Mouse (Mus musculus): ENCODE data around the gene Nebl. TPM values are rescaled to one million over a fixed set of nuclear protein-coding genes. Genes with fewer than 3 reads are reported as not detected.
A peak's percentile ranks its signal among the peaks of the same experiment; 100 is the strongest.

Gene Nebl
- polyA plus RNA-seq, 1 experiment from 2014 or later: 4.4 TPM

DNA sequence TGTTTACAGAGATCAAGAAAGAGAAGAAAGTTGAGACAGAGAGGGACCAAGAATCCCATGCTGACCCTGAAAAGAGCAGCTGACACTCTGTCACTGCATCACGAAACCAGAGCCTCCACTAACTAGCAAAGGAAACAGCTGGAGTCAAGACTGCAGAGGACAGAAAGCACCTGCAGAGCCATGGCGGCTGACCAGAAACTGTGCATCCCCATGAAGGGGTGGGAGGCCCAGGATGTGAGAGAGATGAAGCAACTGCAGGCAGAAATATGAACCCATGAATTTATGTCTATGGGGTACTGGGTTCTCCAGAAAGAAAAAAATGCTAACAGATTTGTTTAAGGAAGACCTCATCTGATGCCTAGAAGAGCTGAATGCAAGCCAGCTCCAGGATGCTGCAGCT lies 133.3 kb downstream of the Nebl start:
- WGBS: 29% methylated on average over 2 of the region's 2 CpGs
- Histone ChIP-seq H3K27me3 (replicated peaks) (no peaks in the 10 kb centered on the region), H3K27ac (no peak overlapping the region), H3K4me2 (no peak overlapping the region), H3K4me3 (replicated peaks) (no peak overlapping the region), H3K9me3 (no peaks in the 10 kb centered on the region), H3K36me3 (no peaks in the 10 kb centered on the region), H3K9ac (no peak overlapping the region), H3K4me1 (no peaks in the 10 kb centered on the region)
- no peak for ATAC-seq (ENCODE audit: insufficient read depth, low FRiP score, low read depth)

- Histone ChIP-seq H3K27ac (no peak overlapping the region), H3K9ac (no peak overlapping the region), H3K27me3 (replicated peaks) (no peaks in the 10 kb centered on the region), H3K4me3 (replicated peaks) (no peak overlapping the region), H3K9me3 (no peaks in the 10 kb centered on the region), H3K36me3 (no peaks in the 10 kb centered on the region), H3K4me1 (no peaks in the 10 kb centered on the region), H3K4me2 (no peak overlapping the region)
- WGBS: 78% methylated on average over 3 of the region's 3 CpGs
- ATAC-seq (ENCODE audit: insufficient read depth, low FRiP score, low read depth): no peak
Observed at GRCm38 (mm10) chr2:17589669-17590068, 141.6 kb downstream of the Nebl start.

DNA sequence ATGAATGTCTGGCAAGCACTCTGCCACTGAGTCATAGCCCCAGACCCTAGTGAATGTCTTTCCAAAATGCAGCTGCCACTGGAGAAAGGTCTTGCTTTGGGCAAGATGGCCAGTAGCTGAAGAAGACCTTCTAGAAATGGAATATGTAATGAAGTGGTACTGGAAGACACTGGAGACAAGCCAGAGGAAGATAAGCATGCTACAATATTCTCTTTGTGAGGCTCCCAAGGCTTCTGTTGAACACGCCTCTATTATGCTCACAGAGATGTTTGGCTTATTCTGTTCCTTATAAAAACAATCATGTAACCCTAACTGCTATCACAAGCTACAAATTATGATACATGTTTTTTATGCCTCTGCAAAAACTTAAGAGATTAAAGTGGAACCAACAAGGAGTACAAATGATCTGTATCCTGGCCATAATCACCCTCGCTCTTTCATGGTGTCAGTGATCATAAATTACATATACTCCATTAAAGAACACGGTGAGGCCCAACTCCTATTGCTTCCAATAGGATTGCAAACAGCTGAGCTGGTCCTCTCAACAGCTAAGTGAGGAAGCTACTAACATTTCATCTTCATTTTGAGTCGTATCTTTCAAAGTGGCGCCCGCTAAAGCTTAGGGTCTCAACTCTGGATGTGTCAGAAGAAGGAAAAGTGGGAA lies 145.8 kb downstream of the Nebl start:
- Histone ChIP-seq H3K36me3 (no peaks in the 10 kb centered on the region), H3K9ac (no peak overlapping the region), H3K4me1 (no peaks in the 10 kb centered on the region), H3K27me3 (replicated peaks) (no peaks in the 10 kb centered on the region), H3K9me3 (no peaks in the 10 kb centered on the region), H3K4me2 (no peak overlapping the region), H3K4me3 (replicated peaks) (no peak overlapping the region), H3K27ac (no peak overlapping the region)
- 75% methylated on average over 6 of the region's 6 CpGs for WGBS
- ATAC-seq (ENCODE audit: insufficient read depth, low FRiP score, low read depth): no peak

DNA sequence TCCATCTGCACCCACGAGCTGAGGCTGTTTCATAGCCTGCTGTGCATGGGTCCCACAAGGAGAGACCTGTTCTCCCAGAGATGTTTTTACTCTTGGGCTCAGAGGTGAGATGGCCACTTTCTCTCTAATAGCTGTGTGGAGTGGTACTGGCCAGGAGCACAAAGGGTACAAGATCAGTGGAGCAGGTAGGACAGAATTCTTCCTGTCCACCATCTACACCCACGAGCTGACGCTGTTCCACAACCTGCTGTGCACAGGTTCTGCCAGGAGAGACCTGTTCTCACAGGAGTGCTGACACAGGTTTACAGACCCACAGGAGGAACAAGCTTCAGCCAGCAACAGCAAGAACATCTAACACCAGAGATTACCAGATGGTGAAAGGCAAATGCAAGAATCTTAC lies 155.6 kb downstream of the Nebl start:
- Histone ChIP-seq H3K4me2 (no peak overlapping the region), H3K36me3 (no peaks in the 10 kb centered on the region), H3K4me1 (no peaks in the 10 kb centered on the region), H3K4me3 (replicated peaks) (no peak overlapping the region), H3K27me3 (replicated peaks) (no peaks in the 10 kb centered on the region), H3K9ac (no peak overlapping the region), H3K9me3 (no peaks in the 10 kb centered on the region), H3K27ac (no peak overlapping the region)
- no peak for ATAC-seq (ENCODE audit: insufficient read depth, low FRiP score, low read depth)
- 65% methylated on average over 3 of the region's 3 CpGs for WGBS

DNA sequence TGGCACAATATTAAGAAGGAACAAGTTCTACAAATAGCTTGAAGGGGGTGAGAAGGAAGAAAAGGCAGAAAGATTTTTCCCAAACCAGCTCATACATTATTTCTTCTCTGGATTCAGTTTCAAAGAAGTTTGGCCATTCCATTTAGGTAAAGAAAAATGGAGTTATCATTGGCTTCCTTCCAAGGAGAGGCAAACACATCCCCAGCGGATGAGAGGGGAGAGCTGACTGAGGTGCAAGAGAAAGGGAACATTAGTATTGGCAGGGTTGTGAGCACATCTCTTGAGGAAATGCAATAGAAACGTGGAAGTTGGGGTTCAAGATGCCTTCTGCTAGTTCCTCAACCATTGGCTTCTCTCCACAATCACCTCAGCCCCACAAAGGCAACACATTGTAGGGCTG lies 159.5 kb downstream of the Nebl start:
- H3K9ac ChIP-seq: no peak overlapping the region

DNA sequence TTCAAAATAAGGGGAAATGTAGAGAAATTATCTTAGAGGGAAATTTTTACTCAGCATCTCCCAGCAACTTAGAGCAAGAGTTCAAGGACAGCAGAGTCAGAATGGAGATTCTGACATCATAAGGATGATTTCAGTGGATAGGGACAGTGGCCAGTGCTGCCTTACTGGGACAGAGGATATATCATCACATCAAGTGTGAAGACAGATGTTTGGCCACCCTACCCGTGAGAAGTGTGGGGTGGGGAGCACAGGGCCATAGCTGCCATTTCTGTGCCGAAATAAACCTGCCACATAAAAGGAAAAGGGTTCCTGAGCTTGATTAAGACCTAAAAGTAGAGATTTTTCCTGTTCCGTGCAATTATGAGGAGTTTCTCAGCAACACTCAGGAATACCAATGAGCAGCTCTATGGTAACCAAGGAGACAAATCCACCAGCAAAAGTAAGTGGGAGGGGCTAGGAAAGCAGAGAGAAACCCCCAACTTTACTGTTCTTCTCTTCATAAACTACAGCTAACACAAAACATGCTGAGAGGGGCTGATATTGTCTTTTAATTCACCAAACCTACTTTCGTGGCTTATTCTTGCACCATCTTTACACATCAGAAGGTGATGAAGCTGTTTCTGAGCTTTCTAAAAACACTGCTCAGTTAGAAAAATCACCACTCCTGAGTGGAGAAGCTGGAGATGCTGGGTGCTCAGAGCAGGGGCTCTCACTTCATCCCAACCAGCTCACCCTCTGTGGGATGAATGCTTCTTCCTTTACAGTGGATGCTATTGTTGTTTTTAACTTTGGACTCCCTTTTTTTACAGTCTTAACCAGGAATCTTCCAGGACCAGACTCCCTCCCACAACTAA lies 172.1 kb downstream of the Nebl start:
- no peak for ATAC-seq (ENCODE audit: insufficient read depth, low FRiP score, low read depth)
- no peak overlapping the region for H3K4me3 ChIP-seq (replicated peaks)
- no peaks in the 10 kb centered on the region for H3K27me3 ChIP-seq (replicated peaks)
- H3K4me2 ChIP-seq: no peak overlapping the region
- H3K9me3 ChIP-seq: no peaks in the 10 kb centered on the region
- H3K36me3 ChIP-seq: no peaks in the 10 kb centered on the region
- H3K27ac ChIP-seq: no peak overlapping the region
- H3K4me1 ChIP-seq: no peaks in the 10 kb centered on the region
- no peak overlapping the region for H3K9ac ChIP-seq
- WGBS: 66% methylated on average over 4 of the region's 4 CpGs

More for the DNA sequence above, 159.5 kb downstream of the Nebl start:
- no peak for ATAC-seq (ENCODE audit: insufficient read depth, low FRiP score, low read depth)
- Histone ChIP-seq H3K27me3 (replicated peaks) (no peaks in the 10 kb centered on the region), H3K4me1 (no peaks in the 10 kb centered on the region), H3K9me3 (no peaks in the 10 kb centered on the region), H3K36me3 (no peaks in the 10 kb centered on the region), H3K4me3 (replicated peaks) (no peak overlapping the region), H3K27ac (no peak overlapping the region), H3K4me2 (no peak overlapping the region)
- 49% methylated on average over 2 of the region's 2 CpGs for WGBS

- Histone ChIP-seq H3K4me2 (no peak overlapping the region), H3K4me3 (replicated peaks) (no peak overlapping the region), H3K9ac (no peak overlapping the region), H3K9me3 (no peaks in the 10 kb centered on the region), H3K27ac (no peak overlapping the region), H3K27me3 (replicated peaks) (no peaks in the 10 kb centered on the region), H3K4me1 (no peaks in the 10 kb centered on the region), H3K36me3 (no peaks in the 10 kb centered on the region)
- no peak for ATAC-seq (ENCODE audit: insufficient read depth, low FRiP score, low read depth)
- WGBS: 25% methylated on average over 4 of the region's 4 CpGs
Observed at GRCm38 (mm10) chr2:17549895-17550558, 181.2 kb downstream of the Nebl start.

DNA sequence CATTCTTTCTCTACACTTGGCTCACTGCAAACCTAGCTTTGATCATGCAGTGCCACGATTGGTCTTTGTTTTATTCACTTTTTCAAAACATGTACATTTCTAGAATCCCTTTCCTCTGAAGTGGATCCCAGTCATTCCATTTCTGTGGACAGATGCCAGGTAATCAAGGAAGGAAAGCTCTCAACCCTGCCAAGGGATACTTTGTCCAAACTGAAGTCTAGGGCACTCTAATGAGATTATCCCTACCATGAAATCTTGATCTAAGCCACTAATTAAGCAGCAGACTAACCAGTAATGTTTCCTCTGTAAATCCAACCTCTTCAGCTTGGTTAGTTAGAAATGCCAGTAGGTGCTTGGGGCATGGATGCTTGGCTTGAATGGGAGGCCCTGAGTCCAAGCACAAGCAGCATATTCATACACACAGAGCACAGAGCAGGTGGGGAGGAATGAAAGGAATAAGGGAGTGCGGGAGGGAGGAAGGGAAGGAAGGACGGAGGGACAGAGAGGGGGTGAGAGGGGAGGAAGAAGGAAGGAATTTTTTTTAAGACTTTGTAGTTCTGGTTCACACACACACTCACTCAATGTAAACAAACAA lies 184.8 kb downstream of the Nebl start:
- no peak for ATAC-seq (ENCODE audit: insufficient read depth, low FRiP score, low read depth)

DNA sequence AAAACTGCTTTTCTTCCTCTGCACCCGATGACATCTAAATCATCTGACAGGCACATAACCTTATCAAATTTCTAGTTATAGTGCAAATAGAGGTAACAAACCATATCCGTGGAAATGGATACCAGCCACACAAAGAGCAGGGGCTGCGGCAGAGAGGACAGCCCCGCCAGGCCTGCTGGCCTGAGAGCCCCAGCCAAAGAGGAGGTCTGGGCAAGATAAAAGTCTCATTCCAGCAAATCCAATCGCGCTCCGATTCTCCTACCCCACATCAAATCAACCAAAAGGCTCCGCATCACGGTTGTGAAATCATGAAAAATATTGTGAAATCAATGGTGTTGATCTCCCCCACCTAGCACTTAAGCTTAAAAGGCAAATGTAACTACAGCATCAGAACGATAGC lies 191.5 kb downstream of the Nebl start:
- Histone ChIP-seq H3K9me3 (no peaks in the 10 kb centered on the region), H3K4me1 (no peaks in the 10 kb centered on the region), H3K4me2 (no peak overlapping the region), H3K27ac (no peak overlapping the region), H3K9ac (no peak overlapping the region), H3K27me3 (replicated peaks) (no peaks in the 10 kb centered on the region), H3K36me3 (no peaks in the 10 kb centered on the region), H3K4me3 (replicated peaks) (no peak overlapping the region)
- no peak for ATAC-seq (ENCODE audit: insufficient read depth, low FRiP score, low read depth)
- 69% methylated on average over 10 of the region's 10 CpGs for WGBS

More for the DNA sequence above, 184.8 kb downstream of the Nebl start:
- Histone ChIP-seq H3K4me2 (no peak overlapping the region), H3K9me3 (no peaks in the 10 kb centered on the region), H3K4me1 (no peaks in the 10 kb centered on the region), H3K27me3 (replicated peaks) (no peaks in the 10 kb centered on the region), H3K4me3 (replicated peaks) (no peak overlapping the region), H3K36me3 (no peaks in the 10 kb centered on the region), H3K9ac (no peak overlapping the region), H3K27ac (no peak overlapping the region)
- WGBS: 82% methylated on average over 3 of the region's 3 CpGs

GRCm38 (mm10) chr2:17538493-17538892 lies 192.8 kb downstream of the Nebl start:
- Histone ChIP-seq H3K9me3 (no peaks in the 10 kb centered on the region), H3K4me1 (no peaks in the 10 kb centered on the region), H3K4me3 (replicated peaks) (no peak overlapping the region), H3K4me2 (no peak overlapping the region), H3K9ac (no peak overlapping the region), H3K36me3 (no peaks in the 10 kb centered on the region), H3K27ac (no peak overlapping the region), H3K27me3 (replicated peaks) (no peaks in the 10 kb centered on the region)
- ATAC-seq (ENCODE audit: insufficient read depth, low FRiP score, low read depth): no peak
- 81% methylated on average over 4 of the region's 4 CpGs for WGBS

- peak; percentile 39; the same call in 1 of the 2 replicates for ATAC-seq (ENCODE audit: insufficient read depth, low FRiP score, low read depth)
- no peak overlapping the region for H3K4me2 ChIP-seq
- 55% methylated on average over 12 of the region's 12 CpGs for WGBS
Observed at GRCm38 (mm10) chr2:17531355-17532105, 199.7 kb downstream of the Nebl start.

More at GRCm38 (mm10) chr2:17531355-17532105, 199.7 kb downstream of the Nebl start:
- Histone ChIP-seq H3K9ac (no peak overlapping the region), H3K36me3 (no peaks in the 10 kb centered on the region), H3K4me3 (replicated peaks) (no peak overlapping the region), H3K4me1 (no peaks in the 10 kb centered on the region), H3K27me3 (replicated peaks) (no peaks in the 10 kb centered on the region), H3K9me3 (no peaks in the 10 kb centered on the region), H3K27ac (no peak overlapping the region)

Measured in stomach, embryonic 15.5 days (tissue).